Mouse (Mus musculus): ENCODE measurements around the gene 3425401B19Rik.

The 3425401B19Rik gene

DNA sequence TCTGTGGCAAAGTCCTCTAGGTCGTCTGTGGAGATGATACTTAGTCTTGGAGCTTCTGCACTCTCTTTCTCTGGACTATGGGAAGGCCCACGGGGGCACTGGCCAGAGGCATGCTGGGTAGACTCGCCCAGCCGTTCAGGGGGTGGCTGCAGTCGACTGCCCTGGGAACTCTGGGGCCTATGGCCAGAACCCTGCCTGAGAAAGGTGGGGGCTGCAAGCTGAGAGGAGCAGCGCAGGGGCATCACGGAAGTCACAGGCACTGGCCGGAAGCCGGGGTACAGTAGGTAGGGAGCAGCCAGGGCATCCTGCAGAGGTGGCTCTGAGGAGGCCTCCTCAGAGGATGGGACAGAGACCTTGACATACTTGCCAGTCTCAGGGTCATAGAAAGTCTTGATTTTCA is 25.3 kb downstream of the 3425401B19Rik start:
- 85% methylated on average over 9 of the region's 9 CpGs for WGBS

DNA sequence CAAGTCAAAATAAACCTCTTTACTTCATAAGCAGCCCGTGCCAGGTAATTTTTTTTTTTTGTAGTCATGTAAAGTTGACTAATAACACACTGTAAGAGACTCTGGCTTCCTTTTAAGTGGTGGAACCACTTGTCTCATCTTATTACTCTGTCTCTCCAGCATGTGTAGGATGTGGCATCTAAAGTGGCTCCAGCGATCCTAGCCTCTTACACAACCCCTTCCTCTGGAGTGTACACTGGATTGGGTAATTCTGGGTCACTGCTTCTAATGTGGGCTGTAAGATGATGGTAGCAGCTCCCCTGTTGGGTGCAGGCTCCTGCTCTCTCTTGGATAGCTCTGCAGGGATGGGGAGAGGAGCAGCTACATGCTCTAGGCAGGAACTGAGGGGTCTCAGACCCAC is 46.6 kb downstream of the 3425401B19Rik start:
- WGBS, result 80% methylated on average over 2 of the region's 2 CpGs

DNA sequence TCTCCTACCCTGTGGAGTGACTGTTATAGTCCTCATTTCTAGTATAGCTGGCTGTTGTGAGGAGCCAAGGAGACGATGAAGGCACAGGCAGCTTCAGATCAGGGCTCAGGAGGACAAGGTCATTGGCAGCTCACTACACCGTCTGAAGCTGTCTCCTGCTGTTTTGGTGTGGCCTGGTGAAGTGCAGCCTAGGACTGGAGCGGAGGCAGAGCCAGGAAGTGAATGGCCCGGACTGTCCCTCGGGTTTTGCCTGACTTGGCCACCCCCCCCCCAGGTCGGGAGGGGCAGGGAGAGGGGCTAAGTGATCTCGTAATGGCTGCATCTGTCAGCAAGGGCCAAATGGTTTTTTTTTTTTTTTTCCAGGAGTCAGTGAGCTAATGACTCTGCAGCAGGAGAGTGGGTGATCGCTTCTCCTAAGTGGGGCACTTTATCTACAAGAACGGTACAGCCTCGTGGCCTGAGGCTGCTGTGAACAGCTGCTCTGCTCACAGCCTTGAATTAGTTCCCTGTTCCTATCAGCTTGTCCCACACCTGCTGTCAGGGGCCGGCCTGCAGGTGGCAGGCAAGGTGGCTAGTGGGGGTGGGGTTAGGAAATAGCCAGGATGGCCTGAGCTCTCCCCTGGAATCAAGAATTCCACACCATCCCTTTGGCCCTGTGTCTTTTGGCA is 50.9 kb downstream of the 3425401B19Rik start:
- WGBS, result 47% methylated on average over 11 of the region's 11 CpGs

DNA sequence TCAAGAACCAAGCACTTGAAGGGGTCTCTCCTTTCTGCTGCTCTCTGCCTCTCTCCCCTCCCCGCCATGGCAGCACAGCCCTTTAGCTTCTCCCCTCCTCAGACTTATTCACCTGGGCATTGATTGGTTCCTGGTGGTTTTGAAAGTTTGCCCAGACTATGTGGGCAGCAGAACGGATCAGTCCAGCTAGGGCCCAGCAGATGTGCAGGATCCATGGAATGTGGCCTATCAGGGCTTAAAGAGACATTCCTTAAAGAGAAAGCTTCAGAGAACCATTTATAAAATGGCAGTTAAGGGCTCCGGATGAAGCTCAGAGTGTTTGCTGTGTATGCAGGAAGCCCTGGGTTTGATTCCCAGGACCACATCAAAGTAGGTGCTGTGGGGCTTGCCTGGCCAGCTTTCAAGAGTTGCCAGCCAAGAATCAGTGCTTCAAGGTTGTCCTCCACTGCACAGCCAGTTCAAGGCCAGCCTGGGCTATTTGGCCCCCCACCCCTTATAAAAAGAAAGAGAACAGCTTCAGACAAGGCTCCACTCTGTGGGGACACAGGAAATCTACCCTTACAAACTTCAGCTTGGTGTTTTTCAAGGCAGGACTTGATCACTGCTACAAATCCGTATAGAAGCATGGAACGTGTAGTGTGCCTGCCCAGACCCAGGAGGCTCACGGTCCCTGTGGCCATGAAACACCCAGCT is 52.0 kb downstream of the 3425401B19Rik start:
- 83% methylated on average over 6 of the region's 6 CpGs for WGBS

DNA sequence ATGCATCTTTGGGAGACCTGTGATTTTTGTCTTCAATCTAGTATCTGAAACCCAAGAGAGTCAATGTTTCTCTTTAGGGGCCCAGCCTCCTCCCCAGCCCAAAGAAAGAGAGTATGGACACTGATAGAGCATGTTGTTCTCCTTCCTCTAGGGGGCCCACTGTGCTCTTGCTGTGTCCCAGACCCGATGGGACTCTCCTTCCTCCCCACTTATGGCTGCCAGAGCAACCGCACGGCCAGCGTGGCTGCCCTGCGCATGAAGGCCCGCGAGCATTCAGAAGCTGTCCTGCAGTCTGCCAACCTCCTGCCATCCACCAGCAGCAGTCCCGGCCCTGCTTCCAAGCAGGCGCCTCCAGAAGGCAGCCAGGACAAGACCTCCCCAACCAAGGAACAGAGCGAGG is 56.5 kb downstream of the 3425401B19Rik start:
- 40% methylated on average over 10 of the region's 10 CpGs for WGBS

DNA sequence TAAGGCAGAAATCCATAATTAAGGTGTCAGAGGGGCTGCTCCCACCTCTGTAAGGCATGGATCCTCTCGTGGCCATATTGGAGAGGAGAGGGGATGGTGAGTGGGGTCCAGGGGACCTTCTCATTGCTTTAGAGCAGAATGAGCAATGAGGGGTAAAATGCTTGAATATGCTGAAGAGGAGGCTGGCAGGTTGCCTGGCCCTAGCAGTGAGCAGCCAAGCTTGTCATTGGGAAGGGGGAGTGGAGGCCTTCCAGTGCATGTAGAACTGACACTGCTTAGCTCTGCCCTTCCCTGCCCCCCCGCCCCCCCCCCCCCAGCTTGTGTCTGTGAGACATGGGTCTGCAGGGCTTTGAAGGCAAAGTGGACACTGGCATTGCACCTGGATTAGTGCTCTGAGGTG is 57.8 kb downstream of the 3425401B19Rik start:
- 57% methylated on average over 2 of the region's 2 CpGs for WGBS

DNA sequence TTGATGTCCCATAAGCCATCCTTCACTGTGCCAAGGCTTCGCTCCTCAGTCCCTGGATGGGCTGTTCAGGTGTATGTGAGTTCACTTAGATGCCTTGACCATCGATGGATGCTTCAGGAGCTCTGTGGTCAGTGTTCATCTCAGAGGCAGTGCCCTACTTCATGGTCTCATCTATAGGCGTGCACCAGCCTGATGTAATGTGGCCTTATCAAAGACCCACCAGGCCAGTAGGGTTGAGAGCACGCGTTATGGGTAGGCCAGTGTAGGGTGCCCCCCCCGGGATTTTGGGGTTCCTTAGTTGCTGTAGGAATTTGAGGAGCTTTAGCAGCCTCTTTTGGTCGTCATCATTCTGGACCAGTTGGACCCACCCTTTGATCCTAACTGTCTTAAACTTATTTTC is 60.3 kb downstream of the 3425401B19Rik start:
- 94% methylated on average over 7 of the region's 7 CpGs for WGBS

DNA sequence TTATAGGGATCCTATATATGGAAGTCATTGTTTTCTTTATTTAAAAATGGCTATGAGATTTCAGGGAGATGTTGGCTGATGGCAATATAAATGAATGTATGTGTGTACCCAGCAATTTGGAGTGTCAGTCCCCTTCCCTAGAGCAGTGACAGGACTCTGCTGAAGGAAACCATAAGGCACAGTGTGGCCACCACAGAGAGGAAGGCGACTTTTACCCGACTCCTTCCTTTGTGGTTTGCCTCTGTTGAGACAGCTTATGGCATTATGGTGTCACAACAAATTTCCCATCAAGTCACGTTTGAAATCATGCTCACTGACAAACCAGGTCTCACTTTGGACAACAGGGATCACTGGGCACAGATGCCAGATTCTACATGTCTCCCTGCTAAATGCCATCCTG is 60.8 kb downstream of the 3425401B19Rik start:
- WGBS, result 76% methylated on average over 3 of the region's 3 CpGs

DNA sequence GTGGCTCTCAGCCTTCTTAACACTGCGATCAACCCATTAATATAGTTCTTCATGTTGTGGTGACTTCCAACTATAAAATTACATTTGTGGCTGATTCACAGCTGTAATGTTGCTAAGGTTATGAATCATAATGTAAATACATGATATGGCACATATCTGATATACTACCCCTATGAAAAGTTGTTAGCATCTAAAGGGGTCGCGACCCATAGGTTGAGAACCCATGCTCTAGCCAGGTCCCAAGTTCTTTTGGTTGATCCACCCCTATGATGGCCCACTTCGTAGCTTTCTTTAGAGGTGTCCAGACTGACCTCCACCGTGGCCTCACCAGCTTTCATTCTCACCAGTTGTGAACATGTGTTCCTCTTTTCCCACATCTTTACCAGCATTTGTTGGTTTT is 67.8 kb downstream of the 3425401B19Rik start:
- 93% methylated on average over 5 of the region's 5 CpGs for WGBS

DNA sequence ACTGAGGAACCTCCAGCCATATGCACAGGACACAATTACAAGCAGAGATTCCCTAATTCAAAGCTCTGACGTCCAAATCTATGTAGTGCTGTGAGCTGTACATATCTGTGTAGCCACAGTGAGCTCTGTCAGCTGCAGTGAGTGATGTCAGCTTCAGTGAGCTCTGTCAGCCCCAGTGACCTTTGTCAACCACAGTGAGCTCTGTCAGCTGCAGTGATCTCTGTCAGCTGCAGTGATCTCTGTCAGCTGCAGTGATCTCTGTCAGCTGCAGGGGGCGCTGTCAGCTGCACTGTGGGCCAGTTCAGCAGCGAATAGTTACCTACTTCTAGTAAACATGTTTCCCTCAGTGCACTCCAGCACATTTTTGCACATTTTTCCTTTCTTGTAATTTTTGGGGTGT is 75.7 kb downstream of the 3425401B19Rik start:
- WGBS, result 28% methylated on average over 3 of the region's 3 CpGs
